Mouse (Mus musculus) embryonic stem cell, embryonic (primary cell): ENCODE data around the gene Nol12.

Experiments
- CTCF ChIA-PET, 4 experiments: fragments of 300-600 bp in 2 of 4; fragments of 350-600 bp in 2 of 4; sonication (Branson Sonifier 250); formaldehyde crosslinking; loops; one replicate each; lab custom pipeline; 2022; ENCODE audit warnings: inconsistent platforms in 2 of 4; lab: Charles Lee
- POLR2A ChIA-PET, 4 experiments: fragments of 300-600 bp in 2 of 4; fragments of 350-600 bp in 2 of 4; sonication (Branson Sonifier 250); formaldehyde crosslinking; loops; one replicate each; lab custom pipeline; 2022; ENCODE audit warnings: antibody characterized with exemption in 4 of 4, inconsistent platforms in 1 of 4; lab: Charles Lee

The Nol12 gene

GRCm38 (mm10) chr15:78927021-78927787 lies 7.5 kb upstream of the Nol12 start:
- ChIA-PET CTCF (interaction anchor here in 3 of 4 experiments (0.6 to 4.0 kb wide), 9 partner anchors 11 to 457 kb away, joined by 3 to 29 read pairs (median 8); no protein-coding TSS in a partner anchor), POLR2A (interaction anchor here (0.6 to 9.7 kb wide), 25 partner anchors 8 to 496 kb away, joined by 3 to 123 read pairs (median 5); partner anchors contain the start of genes Pdxp (in 3 of the 4), Triobp (in 3 of the 4), Gga1 (in 1 of the 4) and Gm49510 (in 1 of the 4))

- POLR2A ChIA-PET, result interaction anchor here (0.6 to 9.7 kb wide), 33 partner anchors 8 to 496 kb away, joined by 3 to 123 read pairs (median 4); partner anchors contain the start of genes Pdxp (in 3 of the 4), Triobp (in 3 of the 4), Gga1 (in 1 of the 4) and Gm49510 (in 1 of the 4)
Measured at GRCm38 (mm10) chr15:78927788-78928457, 6.8 kb upstream of the Nol12 start.

GRCm38 (mm10) chr15:78928539-78928938 lies 6.2 kb upstream of the Nol12 start:
- ChIA-PET CTCF (interaction anchor here in 3 of 4 experiments (0.6 to 3.6 kb wide), 12 partner anchors 9 to 588 kb away, joined by 3 to 29 read pairs (median 3); partner anchors contain the start of gene Gga1 (in 1 of the 3)), POLR2A (interaction anchor here (0.6 to 9.7 kb wide), 27 partner anchors 9 to 1041 kb away, joined by 3 to 123 read pairs (median 4); partner anchors contain the start of genes Pdxp (in 3 of the 4), Triobp (in 2 of the 4), Gga1 (in 1 of the 4) and Gm49510 (in 1 of the 4))

More at GRCm38 (mm10) chr15:78927788-78928457, 6.8 kb upstream of the Nol12 start:
- CTCF ChIA-PET, result interaction anchor here in 3 of 4 experiments (0.6 to 4.0 kb wide), 17 partner anchors 8 to 588 kb away, joined by 3 to 29 read pairs (median 3); partner anchors contain the start of gene Gga1 (in 1 of the 3)

DNA sequence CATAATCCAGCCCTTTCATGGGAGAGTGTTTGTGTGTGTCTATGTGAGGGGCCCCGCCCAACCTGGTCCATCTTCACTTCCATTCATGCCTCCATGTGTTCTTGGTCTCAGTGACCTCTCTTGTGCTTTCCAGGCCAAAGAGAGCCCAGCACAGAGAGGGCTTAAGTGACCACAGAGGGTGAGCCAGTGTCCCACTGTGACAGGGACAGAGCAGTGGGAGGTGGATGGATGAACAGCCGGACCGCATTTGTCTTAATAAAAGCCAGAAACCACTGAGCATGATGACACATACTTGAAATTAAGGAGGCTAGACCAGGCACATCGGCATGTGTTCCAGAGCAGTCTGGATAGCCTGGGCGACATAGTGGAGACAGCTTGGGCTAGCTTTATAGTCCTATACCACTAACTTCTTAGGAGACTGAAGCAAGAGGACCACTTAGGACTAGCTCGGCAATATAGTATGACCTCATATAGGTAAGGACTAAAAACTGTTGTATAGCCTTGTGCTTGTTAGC lies 4.5 kb upstream of the Nol12 start:
- ChIA-PET CTCF (interaction anchor here in 2 of 4 experiments (1.6 to 4.5 kb wide), 4 partner anchors 13 to 15 kb away, joined by 4 to 71 read pairs (median 28); partner anchors contain the start of gene Pdxp (in 2 of the 2)), POLR2A (interaction anchor here in 3 of 4 experiments (0.7 to 9.7 kb wide), 10 partner anchors 8 to 217 kb away, joined by 3 to 123 read pairs (median 4); partner anchors contain the start of gene Pdxp (in 3 of the 3))

DNA sequence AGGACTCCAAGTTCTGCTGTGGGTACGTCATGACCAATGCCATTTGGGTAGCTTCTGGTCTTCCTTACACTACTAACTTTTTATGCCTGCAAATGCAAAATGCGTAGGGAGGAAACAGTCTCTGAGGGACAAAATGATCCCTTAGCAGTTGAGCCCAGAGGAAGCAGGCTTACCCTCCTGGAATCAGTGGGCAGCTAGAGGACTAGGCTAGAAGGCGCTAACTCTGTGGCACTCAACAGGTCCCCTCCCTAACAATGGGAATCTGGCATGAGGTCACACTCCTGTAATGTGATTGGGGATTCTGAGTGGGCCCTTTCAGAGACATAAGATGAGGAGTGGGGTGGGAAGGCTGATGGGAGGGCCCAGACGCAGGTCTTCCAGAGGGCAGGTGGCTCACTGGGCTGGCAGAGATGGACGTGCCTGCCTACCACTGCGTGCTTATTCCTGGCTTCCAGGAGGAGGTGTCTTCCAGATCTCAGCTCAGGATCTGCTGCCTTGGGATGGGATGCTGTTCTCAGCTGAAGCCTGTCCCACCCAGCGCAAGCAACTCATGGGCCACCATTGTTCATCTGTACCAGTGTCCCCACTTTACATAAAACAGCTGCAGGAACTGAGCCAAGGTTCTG lies 3.8 kb upstream of the Nol12 start:
- ChIA-PET POLR2A (interaction anchor here (0.7 to 9.7 kb wide), 18 partner anchors 9 to 218 kb away, joined by 3 to 123 read pairs (median 4); partner anchors contain the start of genes Pdxp (in 3 of the 4), Triobp (in 2 of the 4) and Gga1 (in 1 of the 4)), CTCF (interaction anchor here (0.5 to 4.5 kb wide), 28 partner anchors 9 to 343 kb away, joined by 3 to 71 read pairs (median 4); partner anchors contain the start of genes Pdxp (in 2 of the 4) and Triobp (in 2 of the 4))

- ChIA-PET CTCF (interaction anchor here (0.5 to 4.5 kb wide), 44 partner anchors 9 to 1980 kb away, joined by 3 to 71 read pairs (median 4); partner anchors contain the start of genes Pdxp (in 3 of the 4) and Triobp (in 2 of the 4)), POLR2A (interaction anchor here (0.6 to 9.7 kb wide), 17 partner anchors 10 to 100 kb away, joined by 3 to 123 read pairs (median 4); partner anchors contain the start of genes Pdxp (in 2 of the 4), Triobp (in 2 of the 4) and Gga1 (in 1 of the 4))
Measured at GRCm38 (mm10) chr15:78931577-78931976, 3.2 kb upstream of the Nol12 start.

- POLR2A ChIA-PET, result interaction anchor here in 2 of 4 experiments (0.7 to 5.6 kb wide), 7 partner anchors 8 to 207 kb away, joined by 3 to 36 read pairs (median 4); partner anchors contain the start of genes Pdxp (in 1 of the 2) and Triobp (in 1 of the 2)
- CTCF ChIA-PET, result interaction anchor here in 2 of 4 experiments (1.6 to 2.2 kb wide), 2 partner anchors 12 to 21 kb away, joined by 3 to 8 read pairs; no protein-coding TSS in a partner anchor
Measured at GRCm38 (mm10) chr15:78936403-78936802, 1.7 kb downstream of the Nol12 start.

DNA sequence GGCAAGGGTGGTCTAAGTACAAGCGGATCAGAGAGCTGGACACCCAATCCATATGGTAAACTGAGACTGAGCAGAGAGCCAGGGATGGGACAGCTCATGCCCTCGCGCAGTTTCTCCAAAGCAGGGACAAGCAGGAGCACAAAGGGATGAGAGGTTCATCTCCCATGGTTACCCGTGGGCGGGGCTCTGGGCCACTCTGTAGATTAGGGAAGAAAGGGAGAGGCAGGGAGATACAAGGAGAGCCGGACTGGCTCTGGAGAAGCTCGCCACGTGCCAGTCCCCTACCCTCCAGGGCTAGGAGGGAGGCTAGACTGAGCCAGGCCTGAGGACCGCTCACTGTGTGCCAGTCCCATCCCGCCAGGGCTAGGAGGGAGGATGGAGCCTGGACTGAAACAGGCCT lies 2.6 kb downstream of the Nol12 start:
- ChIA-PET CTCF (interaction anchor here in 3 of 4 experiments (0.6 to 2.2 kb wide), 3 partner anchors 11 to 968 kb away, joined by 3 to 8 read pairs (median 5); no protein-coding TSS in a partner anchor), POLR2A (interaction anchor here (0.6 to 5.6 kb wide), 7 partner anchors 9 to 22 kb away, joined by 3 to 36 read pairs (median 4); partner anchors contain the start of genes Pdxp (in 1 of the 4) and Triobp (in 1 of the 4))

GRCm38 (mm10) chr15:78937963-78938362 lies 3.2 kb downstream of the Nol12 start:
- POLR2A ChIA-PET, result interaction anchor here in 3 of 4 experiments (0.9 to 5.6 kb wide), 6 partner anchors 10 to 64 kb away, joined by 3 to 36 read pairs (median 4); partner anchors contain the start of genes Pdxp (in 1 of the 3) and Triobp (in 1 of the 3)
- CTCF ChIA-PET, result interaction anchor here in 3 of 4 experiments (0.6 to 2.2 kb wide), 3 partner anchors 10 to 356 kb away, joined by 3 to 8 read pairs (median 3); no protein-coding TSS in a partner anchor

DNA sequence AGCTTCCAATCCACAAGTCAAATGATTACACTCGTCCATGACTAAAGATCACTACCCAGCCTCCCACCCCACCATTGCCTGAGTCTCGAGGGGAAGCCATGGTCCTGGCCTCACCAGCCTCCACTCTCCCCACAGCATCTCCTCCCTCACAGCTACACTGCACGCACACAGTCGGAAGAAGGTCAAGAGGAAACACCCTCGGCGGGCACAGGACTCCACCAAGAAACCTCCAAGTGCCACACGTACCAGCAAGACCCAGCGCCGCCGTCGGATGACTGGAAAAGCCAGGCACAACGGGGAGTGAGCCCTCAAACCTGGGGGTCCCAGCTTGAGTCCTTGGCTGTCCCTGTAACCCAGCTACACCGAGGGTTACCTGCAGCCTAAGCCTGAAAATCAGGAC lies 5.6 kb downstream of the Nol12 start:
- POLR2A ChIA-PET, result interaction anchor here in 1 of 4 experiments (0.8 to 3.3 kb wide), 2 partner anchors 12 to 25 kb away, joined by 3 to 34 read pairs; partner anchors contain the start of gene Pdxp
- CTCF ChIA-PET, result interaction anchor here in 3 of 4 experiments (1.1 to 3.2 kb wide), 7 partner anchors 9 to 26 kb away, joined by 3 to 56 read pairs (median 4); partner anchors contain the start of gene Pdxp (in 1 of the 3)

GRCm38 (mm10) chr15:78942663-78943062 lies 7.9 kb downstream of the Nol12 start:
- POLR2A ChIA-PET, result interaction anchor here (0.5 to 3.3 kb wide), 30 partner anchors 8 to 120 kb away, joined by 3 to 34 read pairs (median 4); partner anchors contain the start of genes Nol12 (in 2 of the 4), Pdxp (in 2 of the 4), Ankrd54 (in 1 of the 4) and H1f0 (in 1 of the 4)
- CTCF ChIA-PET, result interaction anchor here (0.5 to 3.2 kb wide), 36 partner anchors 8 to 346 kb away, joined by 3 to 56 read pairs (median 5); partner anchors contain the start of genes Nol12 (in 2 of the 4), Cyth4 (in 1 of the 4) and Pdxp (in 1 of the 4)

DNA sequence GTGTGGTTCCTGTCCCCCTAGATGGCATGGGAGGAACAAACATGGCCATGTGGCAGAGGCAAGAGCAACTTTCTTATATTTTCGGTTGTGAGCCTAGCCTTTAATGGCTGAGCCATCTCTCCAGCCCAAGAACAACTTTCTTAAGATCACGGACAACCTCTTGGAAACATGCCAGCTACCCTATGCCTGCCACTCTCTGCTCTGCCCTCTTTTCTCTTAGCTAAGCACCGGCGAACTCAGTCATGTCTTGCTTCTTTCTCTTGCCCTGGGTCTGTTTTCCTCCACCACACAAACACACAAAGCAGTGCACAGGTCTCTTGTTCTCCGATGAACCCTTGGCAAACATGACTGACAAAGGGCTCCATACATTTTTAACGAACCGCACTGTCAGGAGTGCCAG lies 11.5 kb downstream of the Nol12 start:
- CTCF ChIA-PET, result interaction anchor here in 3 of 4 experiments (0.7 to 1.4 kb wide), 4 partner anchors 15 to 30 kb away, joined by 3 to 6 read pairs (median 4); no protein-coding TSS in a partner anchor
- POLR2A ChIA-PET, result interaction anchor here (0.5 to 4.1 kb wide), 7 partner anchors 11 to 1111 kb away, joined by 3 to 21 read pairs (median 3); partner anchors contain the start of genes Nol12 (in 2 of the 4) and Pdxp (in 2 of the 4)

GRCm38 (mm10) chr15:78947657-78948056 lies 12.9 kb downstream of the Nol12 start, which contains the start of gene Triobp:
Gene Triobp (plus strand): TSS chr15:78947724.
- POLR2A ChIA-PET, result interaction anchor here (0.6 to 4.1 kb wide), 49 partner anchors 10 to 990 kb away, joined by 3 to 21 read pairs (median 5); partner anchors contain the start of genes Nol12 (in 4 of the 4), Lgals1 (in 2 of the 4), Pdxp (in 2 of the 4) and Ankrd54 (in 1 of the 4)

GRCm38 (mm10) chr15:78948152-78948725 lies 13.5 kb downstream of the Nol12 start:
- ChIA-PET CTCF (interaction anchor here (0.6 to 2.7 kb wide), 24 partner anchors 8 to 151 kb away, joined by 3 to 12 read pairs (median 4); partner anchors contain the start of genes Nol12 (in 1 of the 4) and Pdxp (in 1 of the 4)), POLR2A (interaction anchor here (0.6 to 4.1 kb wide), 53 partner anchors 10 to 991 kb away, joined by 3 to 21 read pairs (median 4); partner anchors contain the start of genes Nol12 (in 4 of the 4), Lgals1 (in 2 of the 4), Pdxp (in 2 of the 4) and Ankrd54 (in 1 of the 4))

More at GRCm38 (mm10) chr15:78947657-78948056, 12.9 kb downstream of the Nol12 start, which contains the start of gene Triobp:
- CTCF ChIA-PET, result interaction anchor here (0.6 to 2.7 kb wide), 24 partner anchors 8 to 152 kb away, joined by 3 to 12 read pairs (median 4); partner anchors contain the start of genes H1f0 (in 1 of the 4), Nol12 (in 1 of the 4) and Pdxp (in 1 of the 4)
